Mouse (Mus musculus) 3134 (cell line): ENCODE results near the gene Ifi211.
"Not testable (repeated sequence)": the region's sequence is repeated elsewhere in the genome, so short reads cannot be mapped to it uniquely, and the experiment has no call there.

Experiments
- DNase-seq: peaks from one replicate; pipeline ENCODE4 v3.0.0-alpha.2; 2011; ENCODE audit warnings: low spot score; ENCODE audit not compliant: insufficient read length; ENCODE audit errors: extremely low read depth

Ifi211 gene

GRCm38 (mm10) chr1:173912548-173913255 lies at the start of gene Ifi211:
Ifi211 (minus strand) TSS chr1:173913046.
- DNase-seq = peak; percentile 85

- not testable (repeated sequence) for DNase-seq
Measured at GRCm38 (mm10) chr1:173961491-173961890, 48.6 kb upstream of the Ifi211 start.

- not testable (repeated sequence) for DNase-seq
Measured at GRCm38 (mm10) chr1:173959998-173960397, 47.2 kb upstream of the Ifi211 start.

GRCm38 (mm10) chr1:173955839-173956527 lies 43.1 kb upstream of the Ifi211 start:
- DNase-seq = not testable (repeated sequence)

GRCm38 (mm10) chr1:173955071-173955796 lies 42.4 kb upstream of the Ifi211 start:
- peak; percentile 17 for DNase-seq

GRCm38 (mm10) chr1:173953563-173953962 lies 40.7 kb upstream of the Ifi211 start:
- no peak for DNase-seq

GRCm38 (mm10) chr1:173949044-173949443 lies 36.2 kb upstream of the Ifi211 start:
- not testable (repeated sequence) for DNase-seq

- DNase-seq = peak; percentile 48
Measured at GRCm38 (mm10) chr1:173942780-173943066, 29.9 kb upstream of the Ifi211 start.

GRCm38 (mm10) chr1:173941924-173942779 lies 29.3 kb upstream of the Ifi211 start, which contains the start of the genes Mndal and Ifi203:
Mndal (minus strand) TSS chr1:173942491.
Ifi203 (minus strand) TSS chr1:173942672.
- DNase-seq = peak; percentile 9

GRCm38 (mm10) chr1:173941522-173941921 lies 28.7 kb upstream of the Ifi211 start:
- not testable (repeated sequence) for DNase-seq

GRCm38 (mm10) chr1:173919279-173919678 lies 6.4 kb upstream of the Ifi211 start:
- not testable (repeated sequence) for DNase-seq

GRCm38 (mm10) chr1:173914559-173914958 lies 1.7 kb upstream of the Ifi211 start:
- DNase-seq = no peak

- DNase-seq = peak; percentile 49
Measured at GRCm38 (mm10) chr1:173913256-173913791, 478 bp upstream of the Ifi211 start.

GRCm38 (mm10) chr1:173911808-173912464 lies 910 bp downstream of the Ifi211 start:
- no peak for DNase-seq

- not testable (repeated sequence) for DNase-seq
Measured at GRCm38 (mm10) chr1:173908390-173908789, 4.5 kb downstream of the Ifi211 start.

- not testable (repeated sequence) for DNase-seq
Measured at GRCm38 (mm10) chr1:173905885-173906284, 7.0 kb downstream of the Ifi211 start.

- DNase-seq = not testable (repeated sequence)
Measured at GRCm38 (mm10) chr1:173889741-173890140, 23.1 kb downstream of the Ifi211 start.

GRCm38 (mm10) chr1:173887026-173887787 lies 25.6 kb downstream of the Ifi211 start:
- DNase-seq = not testable (repeated sequence)
